30 mouse cellular contexts compared by ENCODE assay signal in genomic region chr6:113144764-113145163, GRCm38 (mm10). TPM values are rescaled to one million over a fixed set of nuclear protein-coding genes. Genes with fewer than 3 reads are reported as not detected.
DNase-seq lines count a peak whose midpoint lies in the region; ATAC-seq and TF ChIP-seq lines count a peak whose summit lies in the region.
"Had no signal": no experiment of that assay in that cellular context is flagged by ENCODE, and none has a peak within 500 bp of the region (broad histone marks: within the 10 kb centered on the region; RNA-seq: fewer than 3 reads in every experiment).

No protein-coding gene starts in this region.

- H3K9ac ChIP-seq in kidney, embryonic 14.5 days (ENCODE audit: low read depth, low read length): no peak overlapping the region
- H3K9ac ChIP-seq in liver, adult 2 months (ENCODE audit: low read depth, low read length): no peak overlapping the region
- H3K9ac ChIP-seq in liver, postnatal 0 days (replicated peaks): no peak overlapping the region
- H3K9ac ChIP-seq: embryonic facial prominence, embryonic 12.5 days; hindbrain, embryonic 15.5 days; limb, embryonic 12.5 days; midbrain, embryonic 12.5 days; neural tube, embryonic 12.5 days; stomach, embryonic 15.5 days had no signal

- no peak for ATAC-seq in kidney, embryonic 14.5 days (ENCODE audit: low FRiP score, low TSS enrichment)
- ATAC-seq in liver, postnatal 0 days: no peak
- ATAC-seq in granulocyte monocyte progenitor cell, adult 5-6 weeks (replicated peaks; ENCODE audit: poor library complexity, severe bottlenecking): no peak
- ATAC-seq: activated CD4-positive, CD25-positive, alpha-beta regulatory T cell, adult 4 months; forebrain, embryonic 14.5 days; inflammation-experienced regulatory T-cells, adult 6 months had no signal

- H3K79me2 ChIP-seq in liver, adult 2 months (ENCODE audit: control insufficient read depth, insufficient read depth, low read length): no peaks in the 10 kb centered on the region; the same call in 1 of the 2 replicates

- peaks cover 15% of the 10 kb centered on the region for H3K36me3 ChIP-seq in kidney, adult 2 months (ENCODE audit: control insufficient read depth, insufficient read depth, low read length)
- H3K36me3 ChIP-seq in kidney, embryonic 14.5 days (ENCODE audit: control insufficient read depth, insufficient read depth, low read length): peaks cover 80% of the 10 kb centered on the region
- H3K36me3 ChIP-seq in liver, adult 2 months (ENCODE audit: control insufficient read depth, insufficient read depth, low read length): peaks cover 39% of the 10 kb centered on the region
- H3K36me3 ChIP-seq in liver, postnatal 0 days (replicated peaks; ENCODE audit: insufficient read depth, low read length): peaks cover 69% of the 10 kb centered on the region

- no peak for TF ChIP-seq POLR2A in kidney, adult 2 months (IDR thresholded peaks at IDR 0.05; ENCODE audit: low read depth, low read length)
- no peak for TF ChIP-seq POLR2A in liver, adult 2 months (IDR thresholded peaks at IDR 0.05; ENCODE audit: extremely low read depth, insufficient read depth, low read length)

- no peak overlapping the region for H3K4me3 ChIP-seq in kidney, adult 2 months (ENCODE audit: insufficient read depth, low read depth, low read length)
- no peak overlapping the region for H3K4me3 ChIP-seq in kidney, embryonic 14.5 days (ENCODE audit: low read length)
- no peak overlapping the region for H3K4me3 ChIP-seq in liver, adult 2 months (ENCODE audit: insufficient read depth, low read depth, low read length)
- H3K4me3 ChIP-seq in liver, postnatal 0 days (ENCODE audit: low read depth, low read length): no peak overlapping the region
- H3K4me3 ChIP-seq: embryonic facial prominence, embryonic 12.5 days; hindbrain, embryonic 10.5 days; hindbrain, embryonic 15.5 days; limb, embryonic 12.5 days; megakaryocyte, embryonic 14.5 days; midbrain, embryonic 12.5 days; myocyte; neural tube, embryonic 12.5 days; stomach, embryonic 15.5 days had no signal

- TF ChIP-seq EP300 in liver, postnatal 0 days (IDR thresholded peaks at IDR 0.05; ENCODE audit: low read depth): no peak

- no peaks in the 10 kb centered on the region for H3K9me3 ChIP-seq in kidney, embryonic 14.5 days (ENCODE audit: control insufficient read depth, low read length)
- no peaks in the 10 kb centered on the region for H3K9me3 ChIP-seq in liver, postnatal 0 days (ENCODE audit: low read length)
- H3K9me3 ChIP-seq: embryonic facial prominence, embryonic 12.5 days; hindbrain, embryonic 10.5 days; hindbrain, embryonic 15.5 days; limb, embryonic 12.5 days; megakaryocyte, embryonic 14.5 days; midbrain, embryonic 12.5 days; neural tube, embryonic 12.5 days; stomach, embryonic 15.5 days had no signal

- no peak overlapping the region for H3K4me2 ChIP-seq in kidney, embryonic 14.5 days (replicated peaks; ENCODE audit: low read depth, low read length)
- H3K4me2 ChIP-seq in liver, postnatal 0 days (ENCODE audit: low read depth, low read length): no peak overlapping the region
- H3K4me2 ChIP-seq: embryonic facial prominence, embryonic 12.5 days; hindbrain, embryonic 15.5 days; limb, embryonic 12.5 days; liver, embryonic 11.5 days; midbrain, embryonic 12.5 days; neural tube, embryonic 12.5 days; stomach, embryonic 15.5 days had no signal

- peaks cover 12% of the 10 kb centered on the region for H3K4me1 ChIP-seq in kidney, adult 2 months (ENCODE audit: control insufficient read depth, insufficient read depth, low read length)
- no peaks in the 10 kb centered on the region for H3K4me1 ChIP-seq in kidney, embryonic 14.5 days (ENCODE audit: control insufficient read depth, insufficient read depth, low read length)
- H3K4me1 ChIP-seq in liver, adult 2 months (ENCODE audit: control insufficient read depth, insufficient read depth, low read length): peaks cover 23% of the 10 kb centered on the region; the same call in 1 of the 2 replicates
- peaks cover 4% of the 10 kb centered on the region; the same call in 1 of the 2 replicates for H3K4me1 ChIP-seq in liver, postnatal 0 days (ENCODE audit: insufficient read depth)
- H3K4me1 ChIP-seq: embryonic facial prominence, embryonic 12.5 days; hindbrain, embryonic 10.5 days; hindbrain, embryonic 15.5 days; limb, embryonic 12.5 days; midbrain, embryonic 12.5 days; neural tube, embryonic 12.5 days; stomach, embryonic 15.5 days had no signal

- WGBS in kidney, adult 2 months: 58% methylated on average over 1 of the region's 1 CpGs
- WGBS in kidney, embryonic 14.5 days: 91% methylated on average over 1 of the region's 1 CpGs
- WGBS in liver, adult 2 months: 17% methylated on average over 1 of the region's 1 CpGs
- 80% methylated on average over 1 of the region's 1 CpGs for WGBS in liver, postnatal 0 days (ENCODE audit: insufficient replicate concordance)

- H3K27ac ChIP-seq in kidney, adult 2 months (ENCODE audit: insufficient read depth, low read depth, low read length): peak overlapping the region; percentile 68; the same call in 1 of the 2 replicates
- H3K27ac ChIP-seq in kidney, embryonic 14.5 days (ENCODE audit: low read depth, low read length): no peak overlapping the region
- peak overlapping the region; percentile 24 for H3K27ac ChIP-seq in liver, adult 2 months (replicated peaks; ENCODE audit: insufficient read depth, low read depth, low read length)
- no peak overlapping the region for H3K27ac ChIP-seq in liver, postnatal 0 days (ENCODE audit: low read depth)
- H3K27ac ChIP-seq: embryonic facial prominence, embryonic 12.5 days; hindbrain, embryonic 10.5 days; hindbrain, embryonic 15.5 days; kidney, postnatal 0 days; limb, embryonic 12.5 days; midbrain, embryonic 12.5 days; neural tube, embryonic 12.5 days; stomach, embryonic 15.5 days had no signal

- no peaks in the 10 kb centered on the region for H3K27me3 ChIP-seq in kidney, adult 2 months (replicated peaks; ENCODE audit: control insufficient read depth, insufficient read depth, low read length)
- no peaks in the 10 kb centered on the region for H3K27me3 ChIP-seq in kidney, embryonic 14.5 days (ENCODE audit: control insufficient read depth, insufficient read depth, low read length)
- H3K27me3 ChIP-seq in liver, adult 2 months (ENCODE audit: control insufficient read depth, insufficient read depth, low read length): no peaks in the 10 kb centered on the region
- no peaks in the 10 kb centered on the region for H3K27me3 ChIP-seq in liver, postnatal 0 days (ENCODE audit: insufficient read depth, low read length)
- H3K27me3 ChIP-seq: CH12.LX; embryonic facial prominence, embryonic 12.5 days; hindbrain, embryonic 15.5 days; limb, embryonic 12.5 days; megakaryocyte, embryonic 14.5 days; midbrain, embryonic 12.5 days; neural tube, embryonic 12.5 days; stomach, embryonic 15.5 days had no signal

- peak; percentile 38 for DNase-seq in adrenal gland, postnatal 10 days
- DNase-seq in adrenal gland, adult 2 months: no peak
- DNase-seq in kidney, adult 2 months: peak; percentile 63
- DNase-seq in liver, adult 2 months (ENCODE audit: extremely low read depth, low read depth, low spot score): peak; percentile 84
- no peak for DNase-seq in liver, postnatal 0 days
- DNase-seq in kidney, postnatal 25 days: peak; percentile 47 to 59
- DNase-seq: adrenal gland, postnatal 14 days; cerebellum, adult 11 months; cerebellum, adult 9-11 months; embryo, embryonic 11 days; gastrocnemius, postnatal 36 days; heart, postnatal 14 days; lung, postnatal 14 days had no signal

- no peak for TF ChIP-seq CTCF in kidney, adult 2 months (conservative IDR thresholded peaks at IDR 0.05; ENCODE audit: insufficient read depth, insufficient read length, low read depth, low read length)
- TF ChIP-seq CTCF in liver, adult 2 months (IDR thresholded peaks at IDR 0.05; ENCODE audit: low read depth, low read length): no peak
- TF ChIP-seq CTCF in liver, postnatal 0 days (IDR thresholded peaks at IDR 0.05; ENCODE audit: low read depth): no peak

RNA-seq across cellular contexts. Expression of gene Lhfpl4, which starts 50.4 kb away (rescaled TPM):
- 1 to 10 TPM; 3.2 to 4.8 TPM for total RNA-seq in adrenal gland, postnatal 10 days (2021)
- 1 to 10 TPM; 2.3 to 5.4 TPM for total RNA-seq in adrenal gland, adult 2 months (2021)
- polyA plus RNA-seq in adrenal gland, adult 2 months (2012; rRNA removed): 3.8 and 5.5 TPM in 2 replicates
- polyA plus RNA-seq in kidney, adult 2 months (2012; rRNA removed): 0.09 and 0.12 TPM in 2 replicates
- 0.45 and 0.69 TPM in 2 replicates for polyA plus RNA-seq in kidney, embryonic 14.5 days (2014; fragmentation: Nextera tagmentation; extraction: Ambion mirVana)
- total RNA-seq in liver, adult 2 months (2014; rRNA removed): 0.07 TPM in 1 of 2 replicates, not detected in the other
- 0.02 TPM in 1 of 2 replicates, not detected in the other for polyA plus RNA-seq in liver, adult 2 months (2012; rRNA removed)
- not detected in 2 replicates for polyA plus RNA-seq in liver, postnatal 0 days (2015; fragmentation: Nextera tagmentation; extraction: Ambion mirVana)
- total RNA-seq in granulocyte monocyte progenitor cell, adult 5-6 weeks (2014; fragmentation: Nextera tagmentation): not detected in 2 replicates
- total RNA-seq in granulocyte monocyte progenitor cell, adult 5-6 weeks (2017): not detected in 2 replicates

Comparison
In these comparisons a context has a peak if more than half of its experiments do, and no peak if none do; other contexts are left out.
1. DNase-seq: peak in adrenal gland, postnatal 10 days (single experiment), kidney, adult 2 months (single experiment), liver, adult 2 months (single experiment) and kidney, postnatal 25 days (2 of 2); none in adrenal gland, adult 2 months (single experiment) and liver, postnatal 0 days (single experiment).
2. H3K27ac ChIP-seq: peak in kidney, adult 2 months (single experiment) and liver, adult 2 months (single experiment); none in kidney, embryonic 14.5 days (single experiment) and liver, postnatal 0 days (single experiment).